Mouse (Mus musculus) embryonic facial prominence, embryonic 11.5 days (tissue): ENCODE results near the gene Fstl4. TPM values are rescaled to one million over a fixed set of nuclear protein-coding genes. Genes with fewer than 3 reads are reported as not detected.

Experiments
- ATAC-seq: fragments of 200-750 bp; cut with Nextera tagmentation; replicated peaks from 2 replicates; pipeline ENCODE4 v1.8.0; 2017; ENCODE audit warnings: low read depth; ENCODE audit not compliant: insufficient number of reproducible peaks, low FRiP score, low TSS enrichment
- DNase-seq: peaks from one replicate; pipeline ENCODE4 v3.0.0-alpha.2; 2015; ENCODE audit warnings: low spot score
- H3K27ac ChIP-seq: fragments of 300-500 bp; sonication (generic); replicated peaks from 2 replicates; pipeline ENCODE4 v1.5.1; 2014; ENCODE audit warnings: mild to moderate bottlenecking, low read depth, low read length, control low read depth
- H3K27me3 ChIP-seq: fragments of 300-500 bp; sonication (generic); 2 replicates; pipeline ENCODE4 v1.6.1; 2014; ENCODE audit warnings: mild to moderate bottlenecking, low read length, moderate library complexity, mixed read lengths; ENCODE audit not compliant: control insufficient read depth, insufficient read depth
- H3K36me3 ChIP-seq: fragments of 300-500 bp; sonication (generic); replicated peaks from 2 replicates; pipeline ENCODE4 v1.6.1; 2014; ENCODE audit warnings: low read depth, mild to moderate bottlenecking, low read length, moderate library complexity, mixed read lengths; ENCODE audit not compliant: control insufficient read depth, insufficient read depth
- H3K4me1 ChIP-seq: fragments of 300-500 bp; sonication (generic); 2 replicates; pipeline ENCODE4 v1.6.1; 2014; ENCODE audit warnings: low read length, mixed read lengths; ENCODE audit not compliant: control insufficient read depth, insufficient read depth
- H3K4me2 ChIP-seq: fragments of 300-500 bp; sonication (generic); 2 replicates; pipeline ENCODE4 v1.6.1; 2014; ENCODE audit warnings: low read depth, mild to moderate bottlenecking, control low read depth, low read length, moderate library complexity
- H3K4me3 ChIP-seq: fragments of 300-500 bp; sonication (generic); 2 replicates; pipeline ENCODE4 v1.5.1; 2014; ENCODE audit warnings: low read depth, low read length, control low read depth
- H3K9ac ChIP-seq: fragments of 300-500 bp; sonication (generic); replicated peaks from 2 replicates; pipeline ENCODE4 v1.6.1; 2014; ENCODE audit warnings: mild to moderate bottlenecking, control low read depth, low read length
- H3K9me3 ChIP-seq: fragments of 300-500 bp; sonication (generic); replicated peaks from 2 replicates; pipeline ENCODE4 v1.6.1; 2016; ENCODE audit warnings: mild to moderate bottlenecking, low read length, inconsistent platforms, mixed read lengths; ENCODE audit not compliant: control insufficient read depth
- WGBS: fragments of 180-500 bp; shearing (Covaris S2); extraction: QIAGEN DNeasy Blood & Tissue Kit; methylation state at CpG from one replicate; pipeline ENCODE4 v1.1.7; 2014; 5-methylcytosine and 5-hydroxymethylcytosine counted together
- polyA plus RNA-seq: library from polyadenylated mRNA; unstranded; fragments of >200 nt; fragmentation: Nextera tagmentation; extraction: Ambion mirVana; gene quantifications from 2 replicates; pipeline ENCODE4 v1.2.1, GENCODE M21; 2014

The Fstl4 gene
- polyA plus RNA-seq, 1 experiment from 2014 or later, result 1.0 TPM

GRCm38 (mm10) chr11:53103601-53104325 is 339.3 kb downstream of the Fstl4 start:
- WGBS, result 48% methylated on average over 10 of the region's 10 CpGs
- H3K4me3 ChIP-seq, result no peak overlapping the region
- H3K9ac ChIP-seq, result no peak overlapping the region
- ATAC-seq (no peak), DNase-seq (peak; percentile 9)
- H3K4me1 ChIP-seq, result no peaks in the 10 kb centered on the region
- H3K4me2 ChIP-seq, result no peak overlapping the region
- no peaks in the 10 kb centered on the region for H3K27me3 ChIP-seq
- no peaks in the 10 kb centered on the region for H3K36me3 ChIP-seq
- H3K27ac ChIP-seq, result no peak overlapping the region
- no peaks in the 10 kb centered on the region for H3K9me3 ChIP-seq

GRCm38 (mm10) chr11:53107706-53108105 is 343.3 kb downstream of the Fstl4 start:
- 82% methylated on average over 5 of the region's 5 CpGs for WGBS
- no peak overlapping the region for H3K4me2 ChIP-seq
- H3K4me3 ChIP-seq, result no peak overlapping the region
- DNase-seq (no peak), ATAC-seq (no peak)
- H3K36me3 ChIP-seq, result no peaks in the 10 kb centered on the region
- no peaks in the 10 kb centered on the region for H3K9me3 ChIP-seq
- no peaks in the 10 kb centered on the region for H3K4me1 ChIP-seq
- H3K9ac ChIP-seq, result no peak overlapping the region
- no peaks in the 10 kb centered on the region for H3K27me3 ChIP-seq
- no peak overlapping the region for H3K27ac ChIP-seq

GRCm38 (mm10) chr11:53108798-53109197 is 344.4 kb downstream of the Fstl4 start:
- no peak overlapping the region for H3K9ac ChIP-seq
- H3K4me2 ChIP-seq, result no peak overlapping the region
- no peaks in the 10 kb centered on the region for H3K9me3 ChIP-seq
- H3K27me3 ChIP-seq, result no peaks in the 10 kb centered on the region
- no peaks in the 10 kb centered on the region for H3K36me3 ChIP-seq
- no peak overlapping the region for H3K4me3 ChIP-seq
- no peak overlapping the region for H3K27ac ChIP-seq
- H3K4me1 ChIP-seq, result no peaks in the 10 kb centered on the region
- ATAC-seq (no peak), DNase-seq (no peak)
- 95% methylated on average over 6 of the region's 6 CpGs for WGBS

DNA sequence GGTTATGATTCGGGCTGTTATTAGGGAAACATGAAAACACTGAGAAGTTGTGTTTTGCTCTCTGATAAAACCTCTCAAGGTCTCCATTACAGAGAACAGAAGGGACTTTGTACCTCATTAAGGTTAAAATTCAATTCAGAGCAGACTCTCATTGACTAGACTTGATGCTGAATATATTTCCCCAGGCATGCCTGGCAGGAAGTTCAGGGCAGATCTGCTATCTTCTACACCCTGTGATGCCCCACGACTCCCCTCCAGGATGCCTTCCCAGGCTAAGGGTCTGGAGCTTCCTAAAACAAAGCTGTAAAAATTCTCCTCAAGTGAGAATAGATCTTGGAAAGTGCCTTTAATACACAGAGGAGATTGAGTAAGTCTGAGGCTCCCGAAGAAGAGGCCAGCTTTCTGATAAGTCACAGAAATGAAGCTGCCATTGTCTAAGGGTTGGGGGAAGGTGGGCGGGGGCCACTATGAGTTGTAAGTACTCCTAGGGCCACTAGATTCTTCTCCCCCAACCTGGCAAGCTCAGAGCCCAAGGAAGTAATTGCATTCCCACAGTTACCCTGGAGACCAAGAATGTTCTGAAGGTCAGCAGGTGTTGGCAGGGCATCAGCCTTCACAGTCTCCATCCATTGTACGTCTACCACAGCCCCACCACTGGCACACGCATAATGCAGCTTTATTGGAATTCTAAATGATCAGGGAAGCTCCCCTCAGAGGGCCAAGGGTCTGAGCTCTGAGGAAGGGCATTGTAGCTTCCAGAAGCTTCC is 345.4 kb downstream of the Fstl4 start:
- Histone ChIP-seq H3K4me1 (no peaks in the 10 kb centered on the region), H3K4me2 (no peak overlapping the region), H3K36me3 (no peaks in the 10 kb centered on the region), H3K9ac (no peak overlapping the region), H3K27ac (no peak overlapping the region), H3K9me3 (no peaks in the 10 kb centered on the region), H3K27me3 (no peaks in the 10 kb centered on the region), H3K4me3 (no peak overlapping the region)
- DNase-seq (no peak), ATAC-seq (no peak)
- WGBS, result 74% methylated on average over 6 of the region's 6 CpGs

DNA sequence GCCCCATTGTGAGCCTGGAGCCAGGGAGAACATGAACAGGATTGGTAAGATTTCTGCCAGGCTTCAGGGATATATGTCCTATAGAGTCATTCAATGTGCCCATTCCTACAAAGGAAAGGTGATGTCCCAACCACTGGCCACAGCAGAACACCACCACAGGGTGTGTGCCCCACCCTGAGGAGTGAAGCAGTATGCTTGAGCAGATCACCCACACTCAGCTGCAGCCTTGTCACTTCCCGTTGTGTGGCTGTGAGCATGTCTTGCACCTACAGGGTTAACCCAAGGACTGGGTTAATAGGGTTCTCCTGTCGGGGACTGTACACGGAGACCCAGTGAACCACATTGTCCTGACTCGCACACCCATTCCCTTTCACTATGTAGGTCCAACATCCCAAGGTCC is 351.3 kb downstream of the Fstl4 start:
- DNase-seq (no peak), ATAC-seq (no peak)
- Histone ChIP-seq H3K4me1 (no peaks in the 10 kb centered on the region), H3K9ac (no peak overlapping the region), H3K9me3 (no peaks in the 10 kb centered on the region), H3K27ac (no peak overlapping the region), H3K4me3 (no peak overlapping the region), H3K4me2 (no peak overlapping the region), H3K27me3 (no peaks in the 10 kb centered on the region), H3K36me3 (no peaks in the 10 kb centered on the region)
- 84% methylated on average over 4 of the region's 4 CpGs for WGBS

GRCm38 (mm10) chr11:53116356-53116755 is 351.9 kb downstream of the Fstl4 start:
- 79% methylated on average over 2 of the region's 2 CpGs for WGBS
- Histone ChIP-seq H3K36me3 (no peaks in the 10 kb centered on the region), H3K27ac (no peak overlapping the region), H3K4me2 (no peak overlapping the region), H3K9me3 (no peaks in the 10 kb centered on the region), H3K4me3 (no peak overlapping the region), H3K27me3 (no peaks in the 10 kb centered on the region), H3K4me1 (no peaks in the 10 kb centered on the region), H3K9ac (no peak overlapping the region)
- DNase-seq (no peak), ATAC-seq (no peak)

GRCm38 (mm10) chr11:53118226-53118965 is 354.0 kb downstream of the Fstl4 start:
- no peak for DNase-seq
- WGBS, result 89% methylated on average over 11 of the region's 11 CpGs
- Histone ChIP-seq H3K4me3 (no peak overlapping the region), H3K4me2 (no peak overlapping the region), H3K4me1 (no peaks in the 10 kb centered on the region), H3K36me3 (no peaks in the 10 kb centered on the region), H3K27ac (no peak overlapping the region), H3K9ac (no peak overlapping the region), H3K27me3 (no peaks in the 10 kb centered on the region), H3K9me3 (no peaks in the 10 kb centered on the region)
- ATAC-seq, result no peak

DNA sequence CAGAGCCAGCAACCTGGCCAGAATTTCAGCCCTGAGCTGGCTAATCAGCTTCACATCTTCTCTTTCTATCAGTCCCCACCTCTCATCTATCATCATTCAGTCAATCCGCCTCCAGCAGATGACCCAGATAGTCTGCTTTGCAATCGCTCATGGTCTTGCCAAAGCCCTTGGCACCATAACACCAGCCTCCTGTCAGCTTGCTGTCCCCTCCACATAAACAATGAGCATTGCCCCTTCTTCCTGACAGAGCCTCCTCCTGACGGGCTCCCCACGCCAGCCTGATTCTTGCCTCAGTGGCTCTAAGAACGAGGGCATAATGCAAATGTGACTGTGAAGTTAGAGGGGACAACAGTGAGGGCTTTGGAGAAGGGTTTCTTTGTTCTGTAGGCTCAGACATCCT is 355.5 kb downstream of the Fstl4 start:
- no peaks in the 10 kb centered on the region for H3K4me1 ChIP-seq
- no peaks in the 10 kb centered on the region for H3K9me3 ChIP-seq
- H3K9ac ChIP-seq, result no peak overlapping the region
- no peak overlapping the region for H3K27ac ChIP-seq
- DNase-seq, result no peak
- WGBS, result 76% methylated on average over 5 of the region's 5 CpGs
- no peak for ATAC-seq
- no peaks in the 10 kb centered on the region for H3K36me3 ChIP-seq
- no peaks in the 10 kb centered on the region for H3K27me3 ChIP-seq
- no peak overlapping the region for H3K4me3 ChIP-seq
- H3K4me2 ChIP-seq, result no peak overlapping the region
